Mouse (Mus musculus) MEL-GATA-1-ER (cell line): Measurements from ENCODE around the gene Gm17662.

Experiments used
- DNase-seq: peaks from one replicate; pipeline ENCODE4 v3.0.0-alpha.2; 2012; ENCODE audit warnings: low read depth; ENCODE audit errors: extremely low read depth

Gene Gm17662

GRCm38 (mm10) chr4:104857029-104857428 lies at the start of gene Gm17662:
TSS of gene Gm17662 (plus strand) at chr4:104857329.
- no peak for DNase-seq

DNA sequence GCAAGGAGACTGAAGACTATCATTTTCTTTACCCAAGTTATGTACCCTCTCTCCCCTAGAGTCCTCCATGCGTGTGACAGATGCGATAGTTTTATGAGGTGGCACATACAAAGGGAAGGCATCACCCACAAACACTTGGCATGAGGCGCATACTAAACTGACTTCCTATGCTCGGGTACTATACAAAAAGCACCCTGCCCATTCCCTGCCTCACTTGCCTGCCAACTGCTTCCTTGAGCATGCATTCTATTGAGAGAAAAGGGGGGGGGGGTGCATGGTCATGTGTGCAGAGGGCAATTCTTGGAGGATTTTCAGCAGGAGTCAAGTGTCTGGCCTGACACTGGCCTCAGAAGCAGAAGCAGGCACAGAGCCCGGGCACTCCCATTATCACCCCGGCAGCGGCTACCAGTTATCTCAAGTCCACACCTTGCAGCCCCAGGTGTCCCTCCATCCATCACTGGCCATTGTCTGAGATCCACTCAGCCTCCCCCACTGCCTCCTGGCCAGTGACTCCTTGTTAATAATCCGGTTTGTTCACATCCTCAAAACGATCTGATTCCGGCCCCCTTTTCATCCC lies 46.3 kb upstream of the Gm17662 start:
- DNase-seq, result no peak

- DNase-seq, result no peak
Observed at GRCm38 (mm10) chr4:104813617-104814016, 43.5 kb upstream of the Gm17662 start.

GRCm38 (mm10) chr4:104816519-104817232 lies 40.5 kb upstream of the Gm17662 start:
- no peak for DNase-seq

GRCm38 (mm10) chr4:104817509-104817908 lies 39.6 kb upstream of the Gm17662 start:
- no peak for DNase-seq

DNA sequence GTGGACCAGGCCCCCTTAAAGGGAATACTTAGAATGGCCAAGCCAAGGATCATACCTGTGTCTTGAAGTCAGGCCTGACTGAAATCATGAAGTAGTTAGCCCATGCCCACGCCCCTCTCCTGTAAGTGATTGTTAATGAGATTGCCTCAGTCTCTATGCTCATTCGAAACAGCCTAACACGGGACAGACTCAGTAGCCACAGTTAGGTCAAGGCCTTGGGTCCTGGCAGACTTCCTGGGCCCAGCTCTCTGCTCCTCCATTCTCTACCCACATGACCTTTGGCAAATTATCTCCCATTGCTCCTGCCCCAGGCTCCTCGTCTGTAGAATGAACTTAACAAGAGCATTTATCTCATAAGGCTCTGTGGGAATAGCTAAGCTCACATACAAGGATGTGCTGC lies 38.1 kb upstream of the Gm17662 start:
- DNase-seq, result no peak

DNA sequence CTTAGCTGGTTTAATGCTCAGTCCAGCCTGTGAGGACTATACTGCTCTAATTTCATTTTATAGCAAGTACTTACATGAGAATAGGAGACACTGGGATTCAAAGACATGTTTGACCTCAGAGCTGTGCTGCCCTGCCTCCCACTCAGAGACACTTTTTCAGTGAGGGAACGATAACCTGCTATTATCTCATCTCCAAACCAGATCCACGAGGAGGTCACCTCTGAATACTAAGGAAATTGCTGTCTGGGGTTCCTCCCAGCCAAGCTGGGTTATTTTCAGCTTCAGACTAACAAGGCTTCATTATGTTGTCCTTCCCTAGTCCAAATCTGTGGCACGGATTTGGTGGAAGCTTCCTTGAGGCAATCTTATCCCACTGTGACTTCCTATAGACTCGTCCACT lies 37.2 kb upstream of the Gm17662 start:
- DNase-seq, result no peak

GRCm38 (mm10) chr4:104823597-104824101 lies 33.5 kb upstream of the Gm17662 start:
- no peak for DNase-seq

GRCm38 (mm10) chr4:104824381-104825077 lies 32.6 kb upstream of the Gm17662 start:
- no peak for DNase-seq

DNA sequence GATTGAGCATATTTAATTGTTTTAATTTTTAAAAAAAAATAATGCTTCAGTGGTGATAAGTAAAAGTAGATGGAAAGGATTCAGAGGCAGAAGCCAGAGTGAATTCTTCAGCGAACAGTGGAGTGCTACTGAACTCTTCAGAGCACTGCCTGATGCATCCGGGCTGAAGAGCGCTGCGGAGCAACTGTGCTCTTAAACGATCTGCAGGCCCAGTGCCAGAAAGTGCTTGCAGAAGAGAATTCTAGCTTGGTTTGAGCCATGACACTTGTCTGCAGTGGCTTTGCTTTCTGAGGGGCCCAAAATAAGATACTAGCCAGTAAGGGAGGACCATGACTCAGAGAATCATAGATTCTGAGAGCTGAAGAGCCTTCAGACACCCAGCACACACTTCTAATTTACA lies 28.2 kb upstream of the Gm17662 start:
- DNase-seq, result no peak

- no peak for DNase-seq
Observed at GRCm38 (mm10) chr4:104835096-104835495, 22.0 kb upstream of the Gm17662 start.

DNA sequence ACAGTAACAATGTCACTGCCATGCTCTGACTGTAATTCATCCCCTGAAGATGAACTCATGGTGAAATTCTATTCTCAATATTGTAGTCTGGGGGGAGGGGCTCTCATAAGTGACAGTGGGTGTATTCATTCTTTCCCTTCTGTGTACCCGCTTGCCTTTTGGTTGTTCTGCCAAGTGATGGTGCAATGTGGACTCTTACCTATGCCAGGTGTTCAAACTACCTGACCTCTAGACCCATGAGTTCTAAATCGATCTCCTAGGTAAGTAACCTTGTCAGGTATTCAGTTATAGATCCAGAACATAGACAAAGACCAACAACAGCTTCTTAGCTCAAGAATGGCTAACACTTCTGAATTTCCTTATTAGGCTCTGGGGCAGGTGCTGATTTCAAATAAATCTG lies 18.8 kb upstream of the Gm17662 start:
- no peak for DNase-seq

DNA sequence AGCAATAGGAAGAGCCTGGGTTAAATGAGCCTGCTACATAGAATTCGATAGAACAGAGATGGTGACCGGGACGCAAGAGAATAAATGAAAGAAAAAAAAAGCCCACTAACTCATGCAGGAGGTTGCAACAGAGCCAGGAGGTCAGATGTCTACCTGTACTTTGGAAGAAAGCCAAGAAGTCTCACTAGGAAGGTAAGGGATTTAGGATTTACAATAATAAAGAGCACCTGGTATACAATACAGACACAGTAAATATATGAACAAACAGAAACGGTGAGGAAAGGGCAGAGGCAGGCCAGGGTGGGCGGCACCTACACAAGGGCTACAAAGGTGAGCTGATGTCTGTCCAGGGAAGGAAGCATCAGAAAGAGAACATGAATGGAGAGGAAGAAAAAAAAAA lies 14.9 kb upstream of the Gm17662 start:
- no peak for DNase-seq

DNA sequence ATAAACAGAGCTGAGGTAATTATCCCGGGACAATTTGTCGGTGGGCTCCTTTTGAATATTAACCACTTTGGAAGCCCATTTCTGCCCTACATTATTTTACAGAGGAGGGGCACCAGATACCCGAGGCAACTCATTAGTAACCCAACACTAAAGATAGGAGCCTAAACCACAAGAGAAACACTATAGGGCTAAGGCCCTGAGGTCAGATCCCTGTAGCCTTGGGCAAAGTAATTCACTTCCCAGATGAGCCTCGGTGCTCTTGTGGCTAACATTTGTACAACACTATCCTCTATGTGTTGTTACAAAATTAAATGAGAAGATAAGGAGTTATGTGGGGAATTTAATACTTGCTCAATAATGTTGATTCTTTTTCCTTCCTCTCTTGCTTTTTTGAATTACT lies 13.6 kb upstream of the Gm17662 start:
- DNase-seq, result no peak

DNA sequence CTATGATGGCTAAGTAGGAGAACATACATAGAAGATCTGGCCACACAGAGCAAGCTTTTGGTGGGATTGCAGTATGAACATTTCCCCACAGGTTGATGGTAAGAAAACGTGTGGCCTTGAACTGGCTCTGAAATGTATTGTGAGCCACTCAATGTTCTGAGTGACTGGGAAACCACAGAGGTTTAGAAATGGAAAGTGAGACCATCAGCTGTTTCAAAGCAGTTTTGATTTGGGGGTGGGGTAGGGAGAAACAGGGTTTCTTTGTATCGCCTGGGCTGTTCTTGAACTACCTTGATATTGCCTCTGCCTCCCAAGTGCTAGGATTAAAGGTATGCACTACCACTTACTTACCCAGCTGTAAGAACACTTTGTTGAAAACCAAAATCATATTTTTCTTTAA lies 1.9 kb upstream of the Gm17662 start:
- DNase-seq, result no peak

GRCm38 (mm10) chr4:104857823-104858222 lies 694 bp downstream of the Gm17662 start:
- no peak for DNase-seq

DNA sequence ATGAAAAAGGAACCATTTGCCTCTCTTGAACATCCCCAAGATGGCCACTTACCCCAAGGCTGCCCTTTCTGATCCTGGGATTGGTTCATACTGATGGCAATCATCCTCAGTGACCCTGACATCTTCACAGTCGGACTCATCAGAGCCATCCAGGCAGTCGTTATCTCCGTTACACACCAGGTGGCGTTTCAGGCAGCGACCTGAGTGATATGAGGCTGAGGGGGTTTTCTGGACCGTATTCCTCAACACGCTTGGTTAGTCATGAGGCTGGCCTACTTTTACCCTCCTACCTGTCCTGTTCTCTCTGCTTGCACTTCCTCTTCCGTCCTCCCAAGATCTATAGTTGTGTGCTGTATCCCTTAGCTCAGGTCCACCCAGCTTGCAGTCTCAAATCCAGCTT lies 4.1 kb downstream of the Gm17662 start:
- no peak for DNase-seq

GRCm38 (mm10) chr4:104864397-104864796 lies 7.3 kb downstream of the Gm17662 start:
- no peak for DNase-seq

DNA sequence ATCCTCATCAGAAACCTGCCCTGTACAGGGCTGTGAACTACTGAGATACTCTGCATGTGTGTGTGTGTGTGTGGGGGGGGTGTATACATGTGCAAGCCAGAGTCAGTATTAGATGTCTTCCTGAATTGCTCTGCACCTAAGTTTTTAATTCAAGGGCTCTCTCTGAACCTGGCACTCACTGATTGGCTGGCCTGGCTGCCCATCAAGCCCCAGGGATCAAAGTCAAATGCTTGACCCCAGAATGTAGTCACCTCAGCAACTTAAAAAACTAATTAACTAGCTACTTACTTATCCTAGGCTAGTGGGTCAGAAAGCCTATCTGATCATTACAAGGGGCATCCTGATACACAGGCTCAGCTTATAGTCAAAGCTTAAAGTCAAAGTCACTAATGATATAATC lies 12.5 kb downstream of the Gm17662 start:
- no peak for DNase-seq

- DNase-seq, result no peak
Observed at GRCm38 (mm10) chr4:104870196-104870595, 13.1 kb downstream of the Gm17662 start.

- no peak for DNase-seq
Observed at GRCm38 (mm10) chr4:104875832-104876231, 18.7 kb downstream of the Gm17662 start.

GRCm38 (mm10) chr4:104876323-104876722 lies 19.2 kb downstream of the Gm17662 start, which contains the start of gene C8a:
TSS of gene C8a (minus strand) at chr4:104876398.
- DNase-seq, result no peak
